Mouse (Mus musculus): ENCODE measurements around the gene Gm7879. TPM values are rescaled to one million over a fixed set of nuclear protein-coding genes. Genes with fewer than 3 reads are reported as not detected.

The Gm7879 gene
- polyA plus RNA-seq, 1 experiment = 33.0 TPM

DNA sequence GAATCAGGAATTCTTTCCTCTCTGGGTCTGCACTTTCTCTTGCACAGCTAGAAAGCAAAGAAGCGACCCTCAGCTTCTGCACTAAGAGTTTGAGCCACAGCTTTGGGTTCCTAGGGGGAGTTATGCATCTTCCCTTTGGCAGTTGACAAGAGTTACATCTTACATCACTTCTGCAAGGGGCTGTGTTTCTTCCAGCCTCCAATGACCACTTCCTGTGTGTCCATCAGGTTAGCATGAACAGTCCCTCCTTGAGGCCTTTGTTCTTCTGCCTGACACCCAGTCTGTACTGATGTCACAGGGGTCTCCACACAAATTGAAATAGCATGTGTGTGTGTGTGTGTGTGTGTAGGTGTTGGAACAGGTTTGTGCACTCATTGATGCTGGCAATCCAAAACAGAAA is 40.3 kb upstream of the Gm7879 start:
- Histone ChIP-seq H3K27me3 (ENCODE audit: control insufficient read depth, insufficient read depth, insufficient read length) (no peaks in the 10 kb centered on the region), H3K36me3 (ENCODE audit: control insufficient read depth, insufficient read depth) (no peaks in the 10 kb centered on the region), H3K4me3 (ENCODE audit: insufficient read depth, poor library complexity, severe bottlenecking) (no peak overlapping the region), H3K79me2 (ENCODE audit: control insufficient read depth, insufficient read depth) (no peaks in the 10 kb centered on the region), H3ac (ENCODE audit: control insufficient read depth, insufficient read length, low read depth) (no peak overlapping the region), H3K79me3 (ENCODE audit: low read depth) (no peaks in the 10 kb centered on the region)
- TF ChIP-seq MYOG (IDR thresholded peaks at IDR 0.05; ENCODE audit: control insufficient read depth, extremely low read depth, insufficient read length) = no peak
- TF ChIP-seq CEBPB (IDR thresholded peaks at IDR 0.05; ENCODE audit: low read depth) = no peak
- no peak for TF ChIP-seq FOSL1 (IDR thresholded peaks at IDR 0.05; ENCODE audit: insufficient read depth, low read length, poor library complexity, severe bottlenecking)
- TF ChIP-seq CTCF (IDR thresholded peaks at IDR 0.05; ENCODE audit: control insufficient read depth, insufficient read depth, insufficient read length) = no peak
- no peak for TF ChIP-seq MYOD1 (IDR thresholded peaks at IDR 0.05; ENCODE audit: control insufficient read depth, insufficient read length, low read depth)
- TF ChIP-seq USF1 (IDR thresholded peaks at IDR 0.05; ENCODE audit: low read depth) = no peak
- TF ChIP-seq MAX (IDR thresholded peaks at IDR 0.05) = no peak

DNA sequence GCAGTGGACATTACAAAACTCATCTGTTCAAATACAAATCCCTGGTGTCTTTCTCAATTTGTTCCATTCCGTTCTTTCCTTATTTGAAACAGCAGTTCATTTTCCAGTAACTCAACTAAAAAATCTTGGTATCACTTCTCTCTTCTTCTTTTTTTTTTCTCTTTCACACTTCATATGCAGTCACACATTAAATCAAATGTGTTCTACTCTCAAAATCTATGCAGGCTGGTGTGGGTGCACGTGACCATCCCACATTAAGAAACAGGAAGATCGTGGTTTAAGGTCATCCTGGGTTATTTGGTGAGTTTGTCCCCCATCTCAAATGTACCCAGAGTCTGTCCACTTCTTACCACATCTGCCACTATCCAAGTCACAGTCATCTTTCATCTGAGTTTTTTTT is 30.9 kb upstream of the Gm7879 start:
- TF ChIP-seq MYOG (IDR thresholded peaks at IDR 0.05; ENCODE audit: control insufficient read depth, extremely low read depth, insufficient read length) (no peak), MAX (IDR thresholded peaks at IDR 0.05) (no peak), MYOD1 (IDR thresholded peaks at IDR 0.05; ENCODE audit: control insufficient read depth, insufficient read length, low read depth) (no peak), USF1 (IDR thresholded peaks at IDR 0.05; ENCODE audit: low read depth) (no peak), CEBPB (IDR thresholded peaks at IDR 0.05; ENCODE audit: low read depth) (no peak), CTCF (IDR thresholded peaks at IDR 0.05; ENCODE audit: control insufficient read depth, insufficient read depth, insufficient read length) (no peak), FOSL1 (IDR thresholded peaks at IDR 0.05; ENCODE audit: insufficient read depth, low read length, poor library complexity, severe bottlenecking) (no peak)
- H3K79me3 ChIP-seq (ENCODE audit: low read depth) = no peaks in the 10 kb centered on the region
- H3K79me2 ChIP-seq (ENCODE audit: control insufficient read depth, insufficient read depth) = no peaks in the 10 kb centered on the region
- no peak overlapping the region for H3ac ChIP-seq (ENCODE audit: control insufficient read depth, insufficient read length, low read depth)
- H3K4me3 ChIP-seq (ENCODE audit: insufficient read depth, poor library complexity, severe bottlenecking) = no peak overlapping the region
- H3K36me3 ChIP-seq (ENCODE audit: control insufficient read depth, insufficient read depth) = no peaks in the 10 kb centered on the region
- H3K27me3 ChIP-seq (ENCODE audit: control insufficient read depth, insufficient read depth, insufficient read length) = peaks cover 4% of the 10 kb centered on the region

DNA sequence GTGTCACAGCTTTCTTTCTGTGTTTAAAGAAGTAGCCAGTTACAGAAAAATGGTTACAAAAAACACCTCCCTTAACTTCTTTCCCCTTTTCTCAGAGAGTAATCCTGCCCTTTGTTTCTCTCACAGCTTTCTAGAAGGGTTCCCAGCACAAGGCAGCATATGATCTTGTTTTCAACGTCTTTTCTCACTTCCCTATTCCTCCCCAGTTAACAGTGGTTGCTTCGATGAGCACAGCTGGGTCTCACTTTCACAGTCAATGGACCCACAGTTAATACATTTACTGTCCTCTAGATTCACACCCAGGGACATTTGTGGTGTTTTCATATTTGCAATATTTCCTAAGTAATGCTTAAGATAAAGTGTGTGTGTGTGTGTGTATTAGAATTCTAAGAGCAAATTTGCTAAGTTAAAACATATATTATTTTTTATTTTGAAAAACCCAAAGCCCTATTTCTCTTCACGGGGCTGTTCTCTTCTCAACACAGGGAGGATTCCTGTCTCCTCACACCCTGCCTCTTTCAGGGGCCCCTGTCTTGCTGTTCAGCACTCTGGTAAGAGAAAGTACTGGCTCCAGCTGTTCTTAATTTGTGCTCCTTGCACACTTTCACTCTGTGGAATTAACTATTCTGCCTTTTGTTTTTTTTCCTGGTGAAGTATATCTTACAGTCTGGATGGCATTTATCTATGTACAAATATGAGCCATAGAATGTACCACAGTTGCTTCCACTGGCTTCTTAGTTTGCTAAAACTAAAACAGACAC is 27.7 kb upstream of the Gm7879 start:
- no peak overlapping the region for H3K4me3 ChIP-seq (ENCODE audit: insufficient read depth, poor library complexity, severe bottlenecking)
- TF ChIP-seq MYOD1 (IDR thresholded peaks at IDR 0.05; ENCODE audit: control insufficient read depth, insufficient read length, low read depth) (no peak), CEBPB (IDR thresholded peaks at IDR 0.05; ENCODE audit: low read depth) (no peak), MAX (IDR thresholded peaks at IDR 0.05) (no peak), USF1 (IDR thresholded peaks at IDR 0.05; ENCODE audit: low read depth) (no peak), CTCF (IDR thresholded peaks at IDR 0.05; ENCODE audit: control insufficient read depth, insufficient read depth, insufficient read length) (no peak), FOSL1 (IDR thresholded peaks at IDR 0.05; ENCODE audit: insufficient read depth, low read length, poor library complexity, severe bottlenecking) (no peak), MYOG (IDR thresholded peaks at IDR 0.05; ENCODE audit: control insufficient read depth, extremely low read depth, insufficient read length) (no peak)
- no peaks in the 10 kb centered on the region for H3K79me3 ChIP-seq (ENCODE audit: low read depth)
- H3K79me2 ChIP-seq (ENCODE audit: control insufficient read depth, insufficient read depth) = no peaks in the 10 kb centered on the region
- peaks cover 19% of the 10 kb centered on the region for H3K27me3 ChIP-seq (ENCODE audit: control insufficient read depth, insufficient read depth, insufficient read length)
- no peak overlapping the region for H3ac ChIP-seq (ENCODE audit: control insufficient read depth, insufficient read length, low read depth)
- no peaks in the 10 kb centered on the region for H3K36me3 ChIP-seq (ENCODE audit: control insufficient read depth, insufficient read depth)

DNA sequence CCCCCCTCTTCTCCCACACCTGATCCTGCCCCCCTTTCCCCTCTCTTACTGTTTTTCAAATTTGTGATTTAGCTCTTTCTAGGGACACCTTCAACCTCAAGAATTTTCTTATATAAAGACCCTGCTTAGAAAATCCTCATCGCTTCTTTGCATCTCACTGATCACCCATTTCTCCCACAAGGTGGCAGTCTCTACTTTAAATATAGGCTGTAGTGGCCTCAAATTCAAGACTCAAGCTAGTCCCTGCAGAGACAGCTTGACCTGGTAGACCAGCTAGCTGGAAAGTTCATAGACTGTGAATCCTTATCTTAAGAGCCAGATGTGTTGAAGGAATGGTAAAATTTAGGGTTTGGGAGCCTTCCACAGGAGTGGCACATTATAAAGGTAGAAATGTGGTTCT is 20.6 kb upstream of the Gm7879 start:
- no peak for TF ChIP-seq FOSL1 (IDR thresholded peaks at IDR 0.05; ENCODE audit: insufficient read depth, low read length, poor library complexity, severe bottlenecking)
- no peak for TF ChIP-seq USF1 (IDR thresholded peaks at IDR 0.05; ENCODE audit: low read depth)
- TF ChIP-seq MAX (IDR thresholded peaks at IDR 0.05) = no peak
- no peak for TF ChIP-seq CTCF (IDR thresholded peaks at IDR 0.05; ENCODE audit: control insufficient read depth, insufficient read depth, insufficient read length)
- TF ChIP-seq CEBPB (IDR thresholded peaks at IDR 0.05; ENCODE audit: low read depth) = no peak
- no peak for TF ChIP-seq MYOG (IDR thresholded peaks at IDR 0.05; ENCODE audit: control insufficient read depth, extremely low read depth, insufficient read length)
- TF ChIP-seq MYOD1 (IDR thresholded peaks at IDR 0.05; ENCODE audit: control insufficient read depth, insufficient read length, low read depth) = no peak
- no peaks in the 10 kb centered on the region for H3K79me2 ChIP-seq (ENCODE audit: control insufficient read depth, insufficient read depth)
- no peaks in the 10 kb centered on the region for H3K79me3 ChIP-seq (ENCODE audit: low read depth)
- H3K36me3 ChIP-seq (ENCODE audit: control insufficient read depth, insufficient read depth) = no peaks in the 10 kb centered on the region
- no peak overlapping the region for H3K4me3 ChIP-seq (ENCODE audit: insufficient read depth, poor library complexity, severe bottlenecking)
- peaks cover 16% of the 10 kb centered on the region for H3K27me3 ChIP-seq (ENCODE audit: control insufficient read depth, insufficient read depth, insufficient read length)
- H3ac ChIP-seq (ENCODE audit: control insufficient read depth, insufficient read length, low read depth) = no peak overlapping the region

DNA sequence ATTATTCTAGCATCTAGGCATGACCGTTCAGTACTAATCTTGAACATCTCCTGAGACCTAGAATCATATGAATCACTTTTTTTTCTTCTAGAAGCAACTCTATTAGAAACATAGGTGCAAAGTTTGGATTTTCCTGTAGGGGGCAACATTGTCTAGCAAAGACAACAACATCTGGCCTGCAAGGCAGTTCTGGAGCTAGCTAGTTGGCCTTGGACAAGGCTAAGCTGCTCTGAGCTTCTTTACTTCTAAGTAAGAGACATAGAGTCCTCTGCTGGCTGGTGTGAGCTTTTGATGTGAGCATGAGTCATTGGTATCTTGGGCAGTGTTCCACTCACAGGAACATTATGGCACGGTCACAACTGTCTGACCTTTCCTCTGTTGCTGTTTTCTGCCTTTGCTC is 18.8 kb upstream of the Gm7879 start:
- Histone ChIP-seq H3ac (ENCODE audit: control insufficient read depth, insufficient read length, low read depth) (no peak overlapping the region), H3K36me3 (ENCODE audit: control insufficient read depth, insufficient read depth) (no peaks in the 10 kb centered on the region), H3K4me3 (ENCODE audit: insufficient read depth, poor library complexity, severe bottlenecking) (no peak overlapping the region), H3K79me2 (ENCODE audit: control insufficient read depth, insufficient read depth) (no peaks in the 10 kb centered on the region), H3K27me3 (ENCODE audit: control insufficient read depth, insufficient read depth, insufficient read length) (peaks cover 14% of the 10 kb centered on the region), H3K79me3 (ENCODE audit: low read depth) (no peaks in the 10 kb centered on the region)
- TF ChIP-seq FOSL1 (IDR thresholded peaks at IDR 0.05; ENCODE audit: insufficient read depth, low read length, poor library complexity, severe bottlenecking) (no peak), MAX (IDR thresholded peaks at IDR 0.05) (no peak), CEBPB (IDR thresholded peaks at IDR 0.05; ENCODE audit: low read depth) (no peak), MYOD1 (IDR thresholded peaks at IDR 0.05; ENCODE audit: control insufficient read depth, insufficient read length, low read depth) (no peak), USF1 (IDR thresholded peaks at IDR 0.05; ENCODE audit: low read depth) (no peak), MYOG (IDR thresholded peaks at IDR 0.05; ENCODE audit: control insufficient read depth, extremely low read depth, insufficient read length) (no peak), CTCF (IDR thresholded peaks at IDR 0.05; ENCODE audit: control insufficient read depth, insufficient read depth, insufficient read length) (no peak)

All from C2C12 (cell line).